Mouse (Mus musculus): ENCODE measurements at regions not wholly inside any gene's neighbourhood (a gene's known extent, or its start where the extent isn't known, plus 50 kb on each side); places are given as distances from the start of the nearest gene placed in this dataset.

DNA sequence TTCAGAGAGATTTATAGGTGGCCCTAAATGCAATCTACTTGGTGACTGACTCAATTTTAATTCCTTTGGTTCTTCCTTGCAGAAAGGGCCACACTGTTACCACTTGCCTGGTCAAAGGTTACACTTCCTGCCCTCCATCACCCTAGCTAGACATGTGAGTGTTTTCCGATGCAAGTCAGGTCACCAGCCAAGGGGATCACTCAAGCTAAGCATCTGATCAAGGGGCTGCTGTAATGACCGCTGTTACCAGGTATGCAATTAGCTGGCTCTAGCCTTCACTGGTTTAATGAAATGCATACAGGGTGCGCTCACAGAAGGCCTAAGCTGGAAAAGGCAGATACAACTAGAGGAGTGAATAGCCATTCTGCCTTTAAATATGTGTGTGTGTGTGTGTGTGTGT is 105.1 kb downstream of the Mtx2 start:
- H3K9me3 ChIP-seq (replicated peaks) = no peaks in the 10 kb centered on the region
- H3K27me3 ChIP-seq = no peaks in the 10 kb centered on the region
- ATAC-seq (ENCODE audit: low read depth) = no peak
- H3K36me3 ChIP-seq = no peaks in the 10 kb centered on the region
- no peak overlapping the region for H3K27ac ChIP-seq
- no peak overlapping the region for H3K9ac ChIP-seq
- H3K4me2 ChIP-seq = no peak overlapping the region
- DNase-seq = no peak
- no peaks in the 10 kb centered on the region for H3K4me1 ChIP-seq (replicated peaks)
- WGBS (ENCODE audit: insufficient replicate concordance) = 53% methylated on average over 3 of the region's 3 CpGs
- H3K4me3 ChIP-seq (replicated peaks) = no peak overlapping the region

DNA sequence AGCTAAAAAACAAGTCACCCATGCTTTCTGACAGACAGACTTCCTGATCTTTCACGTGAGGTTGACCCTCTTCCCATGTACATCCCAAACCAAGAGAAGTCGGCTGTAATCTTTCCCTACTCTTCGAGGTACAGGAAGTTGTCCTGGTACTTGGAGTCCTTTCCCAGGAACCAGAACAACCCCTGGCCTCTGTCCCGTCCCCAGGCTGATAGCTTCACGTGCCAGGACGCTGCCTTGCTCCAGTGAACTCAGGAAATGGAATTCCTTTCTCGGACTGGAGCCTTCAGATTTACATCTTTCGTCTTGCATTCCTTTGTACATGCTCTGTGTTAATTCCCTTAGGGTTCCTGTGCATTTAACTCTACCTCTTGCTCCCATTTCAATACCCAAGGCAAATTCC is 107.6 kb downstream of the Mtx2 start:
- no peak overlapping the region for H3K4me2 ChIP-seq
- ATAC-seq (ENCODE audit: low read depth) (no peak), DNase-seq (no peak)
- 29% methylated on average over 8 of the region's 8 CpGs for WGBS (ENCODE audit: insufficient replicate concordance)
- no peaks in the 10 kb centered on the region for H3K36me3 ChIP-seq
- no peak overlapping the region for H3K4me3 ChIP-seq (replicated peaks)
- no peaks in the 10 kb centered on the region for H3K4me1 ChIP-seq (replicated peaks)
- H3K27me3 ChIP-seq = no peaks in the 10 kb centered on the region
- no peak overlapping the region for H3K27ac ChIP-seq
- H3K9me3 ChIP-seq (replicated peaks) = no peaks in the 10 kb centered on the region
- no peak overlapping the region for H3K9ac ChIP-seq

DNA sequence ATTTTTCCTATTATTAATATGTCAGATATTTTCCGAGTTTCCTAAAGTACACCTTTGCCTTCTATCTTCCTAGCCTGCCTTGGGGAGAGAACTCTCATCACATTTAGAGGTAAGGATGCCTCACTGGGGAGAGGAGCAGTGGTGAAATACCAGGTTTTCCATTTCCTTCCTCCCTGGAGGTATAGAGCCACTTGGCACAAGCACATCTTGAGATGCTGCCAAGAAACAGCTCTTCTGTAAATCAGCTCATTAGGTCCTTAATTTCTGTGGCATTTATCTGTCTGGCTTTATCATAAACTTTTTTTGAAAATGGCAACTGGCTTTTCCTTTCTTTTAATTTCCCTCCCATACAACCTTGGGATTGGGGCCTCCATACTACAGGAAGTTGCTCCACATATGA is 108.2 kb downstream of the Mtx2 start:
- no peaks in the 10 kb centered on the region for H3K36me3 ChIP-seq
- no peaks in the 10 kb centered on the region for H3K27me3 ChIP-seq
- no peak overlapping the region for H3K9ac ChIP-seq
- WGBS (ENCODE audit: insufficient replicate concordance) = 57% methylated on average over 1 of the region's 1 CpGs
- no peak for DNase-seq
- ATAC-seq (ENCODE audit: low read depth) = no peak
- no peaks in the 10 kb centered on the region for H3K9me3 ChIP-seq (replicated peaks)
- no peak overlapping the region for H3K4me3 ChIP-seq (replicated peaks)
- H3K4me1 ChIP-seq (replicated peaks) = no peaks in the 10 kb centered on the region
- H3K4me2 ChIP-seq = no peak overlapping the region
- no peak overlapping the region for H3K27ac ChIP-seq

DNA sequence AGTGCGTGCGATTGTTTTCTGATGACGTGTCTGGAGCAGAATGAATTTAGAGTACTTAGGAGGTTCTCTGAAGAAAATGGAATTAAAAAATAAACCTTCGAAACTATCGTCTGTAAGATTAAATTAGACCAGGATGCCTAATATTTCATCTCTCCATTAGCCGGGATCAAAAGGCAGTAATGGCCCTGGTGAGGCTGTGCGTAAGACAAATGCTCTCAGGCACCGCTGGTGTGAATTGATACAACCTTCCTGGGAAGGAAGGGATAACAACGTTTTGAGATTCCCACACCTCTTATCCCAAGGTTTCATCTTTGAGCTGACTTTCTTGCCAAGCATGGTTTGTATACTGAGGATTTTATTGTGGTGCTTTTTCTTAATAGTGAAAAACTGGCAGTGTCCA is 113.1 kb downstream of the Mtx2 start:
- ATAC-seq (ENCODE audit: low read depth) (no peak), DNase-seq (no peak)
- H3K4me1 ChIP-seq (replicated peaks) = no peaks in the 10 kb centered on the region
- H3K4me3 ChIP-seq (replicated peaks) = no peak overlapping the region
- H3K27me3 ChIP-seq = 0 out of 2 replicates have a peak, but pooled peaks cover 2% of the 10 kb centered on the region
- no peaks in the 10 kb centered on the region for H3K9me3 ChIP-seq (replicated peaks)
- H3K36me3 ChIP-seq = no peaks in the 10 kb centered on the region
- WGBS (ENCODE audit: insufficient replicate concordance) = 71% methylated on average over 9 of the region's 9 CpGs
- no peak overlapping the region for H3K4me2 ChIP-seq
- no peak overlapping the region for H3K27ac ChIP-seq
- no peak overlapping the region for H3K9ac ChIP-seq

DNA sequence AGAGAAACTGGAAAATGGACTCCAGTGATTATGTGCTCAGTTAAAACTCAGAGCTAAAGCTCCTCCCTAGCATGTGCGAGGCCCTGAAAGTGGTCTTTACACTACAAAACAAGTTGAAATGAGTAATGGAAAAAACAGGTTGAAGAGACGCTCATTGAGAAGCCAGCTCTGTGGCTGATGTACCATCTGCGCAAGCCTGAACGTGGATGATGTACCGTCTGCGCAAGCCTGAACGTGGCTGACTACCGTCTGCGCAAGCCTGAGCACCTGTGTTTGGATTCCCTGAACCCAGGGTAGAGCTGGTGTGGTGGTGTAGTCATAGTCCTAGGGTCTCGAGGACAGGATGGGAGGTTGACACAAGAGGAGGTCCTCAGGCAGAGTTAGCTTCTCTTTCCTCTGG is 116.4 kb downstream of the Mtx2 start:
- Histone ChIP-seq H3K27me3 (0 out of 2 replicates have a peak, but pooled peaks cover 2% of the 10 kb centered on the region), H3K4me2 (no peak overlapping the region), H3K9ac (no peak overlapping the region), H3K36me3 (no peaks in the 10 kb centered on the region), H3K4me3 (replicated peaks) (no peak overlapping the region), H3K27ac (no peak overlapping the region), H3K4me1 (replicated peaks) (no peaks in the 10 kb centered on the region), H3K9me3 (replicated peaks) (no peaks in the 10 kb centered on the region)
- DNase-seq (no peak), ATAC-seq (ENCODE audit: low read depth) (no peak)
- 81% methylated on average over 10 of the region's 10 CpGs for WGBS (ENCODE audit: insufficient replicate concordance)

DNA sequence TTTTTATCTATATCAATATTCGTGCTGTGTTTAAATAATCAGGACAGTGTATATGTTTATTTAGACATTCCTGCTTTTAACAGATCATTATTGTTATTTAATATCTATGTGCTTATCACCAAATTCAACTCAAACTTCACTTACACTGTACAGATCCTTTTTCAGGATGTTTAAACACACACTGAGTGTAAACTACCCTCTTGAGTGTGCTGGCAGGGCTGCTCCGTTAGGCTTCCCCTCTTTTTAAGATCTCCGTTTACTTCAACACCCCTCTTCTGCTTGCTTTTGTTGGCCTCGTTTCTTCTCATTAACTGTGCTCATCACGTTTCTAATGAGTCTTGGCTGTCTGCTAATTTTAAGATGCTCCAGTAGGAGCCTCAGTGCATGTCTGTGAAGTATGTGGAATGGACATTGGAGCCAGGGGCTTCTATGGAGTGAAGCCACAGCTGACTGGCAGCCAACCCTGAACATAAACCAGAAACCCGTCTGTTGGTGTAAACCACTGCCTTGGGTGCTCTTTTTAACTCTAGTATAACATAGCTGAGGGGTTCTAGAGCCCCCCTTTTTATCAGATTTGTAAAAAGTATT is 117.1 kb downstream of the Mtx2 start:
- no peaks in the 10 kb centered on the region for H3K9me3 ChIP-seq (replicated peaks)
- H3K27me3 ChIP-seq = 0 out of 2 replicates have a peak, but pooled peaks cover 2% of the 10 kb centered on the region
- ATAC-seq (ENCODE audit: low read depth) (no peak), DNase-seq (no peak)
- H3K27ac ChIP-seq = no peak overlapping the region
- H3K4me2 ChIP-seq = no peak overlapping the region
- no peaks in the 10 kb centered on the region for H3K36me3 ChIP-seq
- WGBS (ENCODE audit: insufficient replicate concordance) = 48% methylated on average over 6 of the region's 6 CpGs
- no peak overlapping the region for H3K4me3 ChIP-seq (replicated peaks)
- H3K4me1 ChIP-seq (replicated peaks) = no peaks in the 10 kb centered on the region
- H3K9ac ChIP-seq = no peak overlapping the region

DNA sequence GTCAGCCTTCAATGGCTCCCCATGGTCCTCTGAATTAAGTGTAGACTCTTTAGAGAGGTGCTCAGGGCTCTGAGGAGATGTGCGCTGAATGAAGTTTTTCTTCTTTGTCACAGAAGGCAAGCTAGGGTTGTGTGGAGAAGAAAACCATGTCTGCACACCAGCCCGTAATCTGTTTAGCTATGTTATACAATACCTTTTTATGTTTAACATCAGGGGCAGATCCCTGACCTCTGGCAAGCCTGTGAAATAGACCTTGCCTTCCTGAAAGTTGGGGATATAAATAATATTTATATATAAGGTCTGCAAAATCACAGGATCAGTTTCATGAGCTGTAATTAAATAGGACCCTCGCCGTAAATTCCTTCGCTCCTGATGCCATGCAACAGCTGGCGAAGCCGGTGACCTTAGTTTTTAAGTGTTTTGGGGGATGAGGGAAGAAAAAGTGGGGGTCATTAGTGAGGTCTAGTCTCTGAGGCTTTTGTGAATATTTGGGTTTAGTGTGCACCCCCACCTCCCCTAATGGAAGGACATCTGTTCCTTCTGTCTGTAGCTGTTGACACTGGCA is 119.7 kb downstream of the Mtx2 start:
- DNase-seq = no peak
- no peak for ATAC-seq (ENCODE audit: low read depth)
- WGBS (ENCODE audit: insufficient replicate concordance) = 84% methylated on average over 7 of the region's 7 CpGs

DNA sequence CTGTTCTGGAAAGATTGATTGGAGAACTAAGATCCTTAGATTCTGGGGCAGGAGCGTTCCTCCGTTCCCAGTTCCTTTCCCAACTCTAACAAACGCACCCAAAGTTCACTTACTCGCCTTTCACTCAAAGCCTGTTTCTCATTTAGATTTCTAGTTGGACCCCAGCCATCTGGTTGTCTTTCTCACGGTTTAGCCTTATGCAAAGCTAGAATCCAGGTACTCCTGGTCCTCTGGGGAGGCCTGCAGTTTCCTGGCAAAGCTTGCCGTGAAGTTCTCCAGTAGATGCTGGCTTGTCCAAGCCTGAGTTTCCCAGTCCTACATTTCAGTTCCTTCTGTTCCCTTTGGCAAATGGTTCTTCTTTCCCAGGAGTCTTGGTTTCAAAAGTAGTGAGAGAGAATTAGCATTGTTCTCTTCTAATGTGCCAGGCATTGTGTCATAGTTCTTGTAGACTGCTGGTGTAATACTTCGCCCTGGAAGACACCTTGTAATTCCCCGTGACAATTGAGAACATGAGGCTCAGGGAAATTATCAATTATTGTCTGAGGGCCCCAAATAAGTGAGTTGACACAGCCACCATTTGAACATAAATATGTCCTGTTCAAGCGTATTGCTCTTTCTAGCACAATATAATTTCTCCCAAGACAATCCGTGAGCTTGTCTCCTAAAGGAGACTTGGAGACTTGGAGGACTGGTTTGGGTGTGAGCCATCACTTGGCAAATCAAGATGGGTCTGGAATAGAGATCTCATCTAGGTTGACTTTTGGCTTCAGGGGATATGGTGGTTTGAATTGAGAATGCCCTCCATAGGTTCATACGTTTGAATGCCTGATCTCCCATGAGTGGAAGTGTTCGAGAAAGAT is 126.0 kb downstream of the Mtx2 start:
- Histone ChIP-seq H3K27me3 (no peaks in the 10 kb centered on the region), H3K9ac (no peak overlapping the region), H3K27ac (no peak overlapping the region), H3K36me3 (no peaks in the 10 kb centered on the region), H3K9me3 (replicated peaks) (peaks cover 4% of the 10 kb centered on the region; the same call in 1 of the 2 replicates), H3K4me1 (replicated peaks) (no peaks in the 10 kb centered on the region), H3K4me3 (replicated peaks) (no peak overlapping the region), H3K4me2 (no peak overlapping the region)
- no peak for DNase-seq
- ATAC-seq (ENCODE audit: low read depth) = no peak
- WGBS (ENCODE audit: insufficient replicate concordance) = 64% methylated on average over 12 of the region's 12 CpGs

More for the DNA sequence above, 119.7 kb downstream of the Mtx2 start:
- no peak overlapping the region for H3K9ac ChIP-seq
- no peaks in the 10 kb centered on the region for H3K36me3 ChIP-seq
- H3K4me3 ChIP-seq (replicated peaks) = no peak overlapping the region
- H3K4me2 ChIP-seq = no peak overlapping the region
- H3K9me3 ChIP-seq (replicated peaks) = no peaks in the 10 kb centered on the region
- no peak overlapping the region for H3K27ac ChIP-seq
- H3K27me3 ChIP-seq = 0 out of 2 replicates have a peak, but pooled peaks cover 2% of the 10 kb centered on the region
- no peaks in the 10 kb centered on the region for H3K4me1 ChIP-seq (replicated peaks)

DNA sequence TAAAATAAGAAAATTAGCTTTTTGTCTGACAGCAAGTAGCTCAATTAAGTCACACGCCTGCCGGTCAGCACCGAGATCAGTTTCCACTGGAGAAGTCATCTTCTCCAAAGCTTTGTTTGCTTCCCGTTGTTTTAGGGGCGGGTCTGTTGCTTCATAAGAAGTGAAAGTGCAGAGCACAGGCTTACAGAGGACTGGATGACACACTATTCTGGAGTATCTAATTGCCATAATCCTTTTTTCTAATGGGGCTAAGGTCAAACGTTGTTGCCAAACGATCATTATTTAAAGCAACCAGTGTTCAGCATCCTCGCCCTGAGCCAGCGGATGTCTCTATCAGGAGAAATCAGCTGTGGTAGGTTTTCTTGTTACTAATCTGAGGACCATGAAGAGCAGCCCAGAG is 128.5 kb downstream of the Mtx2 start:
- no peaks in the 10 kb centered on the region for H3K36me3 ChIP-seq
- no peak overlapping the region for H3K9ac ChIP-seq
- DNase-seq = no peak
- no peak overlapping the region for H3K4me3 ChIP-seq (replicated peaks)
- H3K4me2 ChIP-seq = no peak overlapping the region
- H3K4me1 ChIP-seq (replicated peaks) = no peaks in the 10 kb centered on the region
- H3K9me3 ChIP-seq (replicated peaks) = peaks cover 4% of the 10 kb centered on the region; the same call in 1 of the 2 replicates
- H3K27ac ChIP-seq = no peak overlapping the region
- WGBS (ENCODE audit: insufficient replicate concordance) = 68% methylated on average over 9 of the region's 9 CpGs
- no peaks in the 10 kb centered on the region for H3K27me3 ChIP-seq
- no peak for ATAC-seq (ENCODE audit: low read depth)

DNA sequence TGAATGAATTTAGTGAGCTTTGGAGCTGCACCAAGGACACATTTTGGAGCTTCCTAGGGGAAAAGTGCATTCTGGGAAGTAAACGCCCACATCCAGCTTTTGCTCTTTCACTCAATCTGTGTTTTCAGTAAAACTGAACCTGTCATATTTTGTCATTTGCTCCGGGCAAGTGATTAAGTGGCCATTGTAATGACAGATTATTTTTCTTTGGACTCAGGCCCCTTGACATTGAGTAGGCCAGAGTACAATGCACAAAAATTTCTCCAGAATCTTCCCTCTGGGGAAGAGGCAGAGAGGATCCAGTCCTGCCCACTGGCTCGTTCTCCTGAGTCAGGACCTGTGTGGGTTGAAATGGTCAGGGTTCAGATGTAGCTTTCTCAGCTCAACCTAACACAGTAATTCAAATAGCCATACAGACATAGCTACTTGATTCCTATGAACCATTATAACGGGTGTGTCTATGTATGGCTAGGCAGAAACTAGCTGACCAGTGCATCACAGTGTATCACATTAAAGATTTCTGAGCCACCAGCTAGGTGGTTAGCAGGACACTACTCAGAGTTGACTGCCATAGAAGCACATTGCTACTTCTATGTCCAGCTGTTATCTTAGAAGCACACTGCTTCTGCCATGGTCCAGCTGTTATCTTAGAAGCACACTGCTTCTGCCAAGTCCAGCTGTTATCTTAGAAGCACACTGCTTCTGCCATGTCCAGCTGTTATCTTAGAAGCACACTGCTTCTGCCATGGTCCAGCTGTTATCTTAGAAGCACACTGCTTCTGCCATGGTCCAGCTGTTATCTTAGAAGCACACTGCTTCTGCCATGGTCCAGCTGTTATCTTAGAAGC is 129.9 kb downstream of the Mtx2 start:
- WGBS (ENCODE audit: insufficient replicate concordance) = 64% methylated on average over 4 of the region's 4 CpGs
- Histone ChIP-seq H3K36me3 (no peaks in the 10 kb centered on the region), H3K27me3 (no peaks in the 10 kb centered on the region), H3K9ac (no peak overlapping the region), H3K4me2 (no peak overlapping the region), H3K27ac (no peak overlapping the region), H3K4me1 (replicated peaks) (no peaks in the 10 kb centered on the region), H3K9me3 (replicated peaks) (peaks cover 4% of the 10 kb centered on the region; the same call in 1 of the 2 replicates), H3K4me3 (replicated peaks) (no peak overlapping the region)
- ATAC-seq (ENCODE audit: low read depth) (no peak), DNase-seq (no peak)

DNA sequence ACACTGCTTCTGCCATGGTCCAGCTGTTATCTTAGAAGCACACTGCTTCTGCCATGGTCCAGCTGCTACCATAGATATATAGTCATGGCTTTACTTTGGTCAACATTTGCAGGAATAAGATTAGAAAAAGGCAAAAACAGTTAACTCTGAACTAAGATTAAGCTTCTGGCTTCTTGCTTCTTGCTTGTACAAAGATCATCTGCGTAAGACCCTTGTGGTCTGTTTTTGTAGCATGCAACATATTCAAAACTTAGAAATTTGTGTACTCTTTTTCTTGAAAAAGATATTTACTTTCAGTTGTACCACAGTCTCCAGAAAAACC is 130.5 kb downstream of the Mtx2 start:
- H3K4me2 ChIP-seq = no peak overlapping the region
- peaks cover 4% of the 10 kb centered on the region; the same call in 1 of the 2 replicates for H3K9me3 ChIP-seq (replicated peaks)
- H3K27ac ChIP-seq = no peak overlapping the region
- no peaks in the 10 kb centered on the region for H3K4me1 ChIP-seq (replicated peaks)
- H3K4me3 ChIP-seq (replicated peaks) = no peak overlapping the region
- H3K27me3 ChIP-seq = no peaks in the 10 kb centered on the region
- ATAC-seq (ENCODE audit: low read depth) (no peak), DNase-seq (no peak)
- 77% methylated on average over 1 of the region's 1 CpGs for WGBS (ENCODE audit: insufficient replicate concordance)
- no peak overlapping the region for H3K9ac ChIP-seq
- H3K36me3 ChIP-seq = no peaks in the 10 kb centered on the region

Measured in liver, embryonic 13.5 days (tissue).